Mouse (Mus musculus): ENCODE measurements around the gene S100a5. TPM values are rescaled to one million over a fixed set of nuclear protein-coding genes. Genes with fewer than 3 reads are reported as not detected.

S100a5 gene
- polyA plus RNA-seq, 1 experiment from 2014 or later = not detected

DNA sequence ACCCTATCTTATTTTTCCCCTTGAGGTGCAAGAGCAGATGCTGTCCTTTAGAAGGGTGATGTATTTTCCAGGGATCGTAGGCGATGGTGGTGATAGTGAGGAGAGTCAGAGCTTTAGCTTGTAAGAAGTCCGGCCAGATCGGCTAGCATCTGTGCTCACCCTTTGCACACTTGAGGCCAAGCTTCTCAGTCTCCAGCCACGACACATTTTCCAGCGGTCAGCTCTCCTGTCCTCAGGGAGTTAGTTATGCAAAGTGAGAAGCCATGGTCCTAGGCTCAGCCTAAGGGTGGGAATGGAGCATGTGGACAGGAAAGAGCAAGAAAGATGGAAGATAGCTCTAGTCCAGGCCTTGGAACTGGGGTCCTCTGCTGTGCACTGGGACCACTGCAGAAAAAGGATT, 11.5 kb upstream of the S100a5 start:
- H3K9ac ChIP-seq (ENCODE audit: low read depth, low read length) = no peak overlapping the region
- H3K4me1 ChIP-seq (ENCODE audit: control insufficient read depth, insufficient read depth, low read length) = no peaks in the 10 kb centered on the region
- no peak overlapping the region for H3K4me3 ChIP-seq (ENCODE audit: low read depth, low read length)
- 89% methylated on average over 6 of the region's 6 CpGs for WGBS
- no peak for ATAC-seq
- H3K9me3 ChIP-seq (replicated peaks; ENCODE audit: control insufficient read depth, low read length, poor library complexity, severe bottlenecking) = no peaks in the 10 kb centered on the region
- no peak overlapping the region for H3K4me2 ChIP-seq (ENCODE audit: low read length)
- no peaks in the 10 kb centered on the region for H3K27me3 ChIP-seq (ENCODE audit: control insufficient read depth, insufficient read depth, low read depth, low read length)
- H3K36me3 ChIP-seq (ENCODE audit: control insufficient read depth, insufficient read depth, low read length) = no peaks in the 10 kb centered on the region
- no peak overlapping the region for H3K27ac ChIP-seq (ENCODE audit: low read length)

DNA sequence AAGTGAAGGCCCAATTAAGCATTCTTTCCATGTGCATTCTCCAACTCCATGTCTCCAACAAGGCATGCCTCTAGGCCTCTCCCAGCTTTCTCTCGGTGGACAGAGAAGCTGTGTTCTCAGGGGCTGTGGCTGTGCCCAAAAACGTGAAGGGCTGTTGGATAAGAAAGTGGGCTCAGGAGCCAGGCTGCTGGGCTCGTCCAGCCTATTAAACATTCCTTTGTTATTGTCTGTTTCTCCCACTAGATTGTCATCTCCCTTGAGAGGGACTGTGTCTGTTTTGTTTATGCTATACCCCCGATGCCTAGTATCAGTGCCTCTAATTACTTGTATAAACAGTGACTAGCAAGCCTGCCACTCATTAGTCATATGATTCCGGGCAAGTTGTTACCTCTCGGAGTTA, 10.6 kb upstream of the S100a5 start:
- H3K9ac ChIP-seq (ENCODE audit: low read depth, low read length) = no peak overlapping the region
- H3K36me3 ChIP-seq (ENCODE audit: control insufficient read depth, insufficient read depth, low read length) = no peaks in the 10 kb centered on the region
- whole genome bisulfite sequencing = 62% methylated on average over 6 of the region's 6 CpGs
- no peaks in the 10 kb centered on the region for H3K27me3 ChIP-seq (ENCODE audit: control insufficient read depth, insufficient read depth, low read depth, low read length)
- H3K9me3 ChIP-seq (replicated peaks; ENCODE audit: control insufficient read depth, low read length, poor library complexity, severe bottlenecking) = no peaks in the 10 kb centered on the region
- no peaks in the 10 kb centered on the region for H3K4me1 ChIP-seq (ENCODE audit: control insufficient read depth, insufficient read depth, low read length)
- no peak overlapping the region for H3K4me3 ChIP-seq (ENCODE audit: low read depth, low read length)
- no peak for ATAC-seq
- no peak overlapping the region for H3K4me2 ChIP-seq (ENCODE audit: low read length)
- H3K27ac ChIP-seq (ENCODE audit: low read length) = no peak overlapping the region

DNA sequence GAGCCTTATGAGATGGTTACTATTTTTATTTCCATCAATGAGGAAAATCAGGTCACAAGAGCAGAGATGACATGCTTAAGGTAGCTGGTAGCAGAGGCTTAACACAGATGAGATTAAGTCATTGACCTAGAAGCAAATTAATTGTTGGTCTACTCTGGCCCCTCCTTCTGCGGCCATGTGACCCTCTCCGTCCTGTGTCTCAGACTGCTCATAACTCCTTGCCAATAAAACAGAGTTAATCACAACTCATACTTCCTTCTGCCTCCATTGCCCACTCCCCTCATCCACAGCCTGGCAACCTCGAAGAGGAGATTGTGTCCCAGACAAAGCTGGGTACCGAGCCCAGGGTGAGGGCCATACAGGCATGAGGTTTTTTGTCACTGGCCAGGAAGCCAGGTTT, 10.1 kb upstream of the S100a5 start:
- Histone ChIP-seq H3K4me1 (ENCODE audit: control insufficient read depth, insufficient read depth, low read length) (no peaks in the 10 kb centered on the region), H3K9ac (ENCODE audit: low read depth, low read length) (no peak overlapping the region), H3K9me3 (replicated peaks; ENCODE audit: control insufficient read depth, low read length, poor library complexity, severe bottlenecking) (no peaks in the 10 kb centered on the region), H3K36me3 (ENCODE audit: control insufficient read depth, insufficient read depth, low read length) (no peaks in the 10 kb centered on the region), H3K4me3 (ENCODE audit: low read depth, low read length) (no peak overlapping the region), H3K4me2 (ENCODE audit: low read length) (no peak overlapping the region), H3K27me3 (ENCODE audit: control insufficient read depth, insufficient read depth, low read depth, low read length) (no peaks in the 10 kb centered on the region), H3K27ac (ENCODE audit: low read length) (no peak overlapping the region)
- ATAC-seq = no peak
- WGBS = 76% methylated on average over 4 of the region's 4 CpGs

DNA sequence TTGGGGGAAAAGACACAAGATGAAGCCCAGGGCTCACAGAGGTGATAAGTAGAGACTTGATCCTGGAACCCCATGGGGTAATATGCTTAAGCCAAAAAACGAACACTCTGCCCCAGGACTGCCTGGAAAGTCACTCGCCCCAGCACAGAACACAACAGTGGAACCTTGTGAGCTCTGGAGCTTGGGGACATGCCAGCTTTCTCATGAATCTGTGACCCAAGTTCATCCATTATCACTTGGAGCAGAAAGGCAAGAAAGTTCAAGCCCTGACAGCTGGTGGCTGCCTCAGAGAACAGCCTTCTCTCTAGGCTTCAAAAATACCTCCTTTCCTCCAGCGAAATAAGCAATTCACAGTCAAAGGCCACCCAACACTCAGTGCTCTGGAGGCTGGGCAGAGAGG, 8.9 kb upstream of the S100a5 start:
- no peak overlapping the region for H3K4me2 ChIP-seq (ENCODE audit: low read length)
- H3K4me3 ChIP-seq (ENCODE audit: low read depth, low read length) = no peak overlapping the region
- 76% methylated on average over 3 of the region's 3 CpGs for WGBS
- no peaks in the 10 kb centered on the region for H3K4me1 ChIP-seq (ENCODE audit: control insufficient read depth, insufficient read depth, low read length)
- ATAC-seq = no peak
- H3K9ac ChIP-seq (ENCODE audit: low read depth, low read length) = no peak overlapping the region
- H3K27me3 ChIP-seq (ENCODE audit: control insufficient read depth, insufficient read depth, low read depth, low read length) = no peaks in the 10 kb centered on the region
- no peaks in the 10 kb centered on the region for H3K36me3 ChIP-seq (ENCODE audit: control insufficient read depth, insufficient read depth, low read length)
- H3K27ac ChIP-seq (ENCODE audit: low read length) = no peak overlapping the region
- H3K9me3 ChIP-seq (replicated peaks; ENCODE audit: control insufficient read depth, low read length, poor library complexity, severe bottlenecking) = no peaks in the 10 kb centered on the region

DNA sequence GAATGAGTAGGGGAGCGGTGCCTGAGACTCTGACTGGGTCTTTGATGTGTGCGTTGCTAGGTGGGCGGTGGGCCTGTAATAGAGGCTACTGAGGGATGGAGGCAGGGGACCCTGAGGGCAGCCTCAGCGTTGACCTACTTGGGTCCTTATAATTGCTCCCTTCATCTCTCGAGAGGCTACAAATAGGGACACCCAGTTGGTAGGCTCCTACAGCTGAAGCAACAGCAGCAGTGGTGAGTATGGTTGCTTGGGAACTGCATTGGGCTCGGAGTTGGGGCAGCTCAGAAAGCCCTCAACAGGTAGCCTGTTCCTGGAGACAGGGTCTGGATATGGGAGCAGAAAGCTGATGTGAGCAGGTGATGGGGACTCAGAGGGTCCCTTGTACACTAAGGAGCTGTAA, 8.3 kb upstream of the S100a5 start:
- H3K9ac ChIP-seq (ENCODE audit: low read depth, low read length) = no peak overlapping the region
- no peaks in the 10 kb centered on the region; the same call in 1 of the 2 replicates for H3K4me1 ChIP-seq (ENCODE audit: control insufficient read depth, insufficient read depth, low read length)
- no peak overlapping the region for H3K4me2 ChIP-seq (ENCODE audit: low read length)
- no peaks in the 10 kb centered on the region for H3K27me3 ChIP-seq (ENCODE audit: control insufficient read depth, insufficient read depth, low read depth, low read length)
- no peak overlapping the region for H3K27ac ChIP-seq (ENCODE audit: low read length)
- no peak for ATAC-seq
- WGBS = 83% methylated on average over 6 of the region's 6 CpGs
- no peaks in the 10 kb centered on the region for H3K9me3 ChIP-seq (replicated peaks; ENCODE audit: control insufficient read depth, low read length, poor library complexity, severe bottlenecking)
- H3K4me3 ChIP-seq (ENCODE audit: low read depth, low read length) = no peak overlapping the region
- no peaks in the 10 kb centered on the region for H3K36me3 ChIP-seq (ENCODE audit: control insufficient read depth, insufficient read depth, low read length)

DNA sequence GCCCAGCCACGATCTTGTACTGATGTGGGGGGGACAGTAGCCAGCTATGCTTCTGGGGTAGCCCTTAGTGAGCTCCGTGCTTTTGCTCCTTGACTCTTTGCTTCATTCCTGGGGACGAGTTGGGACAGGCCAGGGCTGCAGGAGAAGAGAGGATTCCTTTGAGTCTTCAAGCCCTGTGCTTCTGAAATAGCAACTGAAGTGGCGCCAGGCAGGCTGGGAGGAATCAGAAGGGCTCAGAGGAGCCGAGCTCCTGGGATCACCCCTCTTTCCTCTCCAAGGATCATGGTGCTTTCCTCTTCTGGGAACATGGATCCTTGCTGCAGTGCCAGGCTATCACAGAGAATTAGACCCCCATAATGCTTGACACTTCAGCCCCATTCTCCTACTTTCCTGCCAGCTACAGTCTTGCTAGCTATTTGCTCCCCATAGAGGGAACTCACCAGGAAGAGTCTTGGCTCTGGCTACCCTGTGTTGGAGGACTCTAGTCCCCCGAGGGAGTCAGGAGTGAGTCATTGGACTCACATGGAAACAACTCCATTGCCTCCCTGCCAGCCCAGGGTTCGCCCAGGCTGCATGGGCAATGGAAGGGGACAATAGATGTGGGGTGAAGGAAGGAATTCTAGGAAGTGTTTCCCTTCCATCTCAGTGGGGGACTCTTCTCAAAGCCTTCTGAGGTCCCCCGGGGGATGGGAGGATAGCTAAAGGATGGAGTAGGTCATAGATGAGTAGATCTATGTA, 7.7 kb upstream of the S100a5 start:
- no peak overlapping the region for H3K4me2 ChIP-seq (ENCODE audit: low read length)
- H3K9ac ChIP-seq (ENCODE audit: low read depth, low read length) = no peak overlapping the region
- no peaks in the 10 kb centered on the region for H3K27me3 ChIP-seq (ENCODE audit: control insufficient read depth, insufficient read depth, low read depth, low read length)
- no peak overlapping the region for H3K27ac ChIP-seq (ENCODE audit: low read length)
- H3K4me1 ChIP-seq (ENCODE audit: control insufficient read depth, insufficient read depth, low read length) = no peaks in the 10 kb centered on the region; the same call in 1 of the 2 replicates
- no peak for ATAC-seq
- no peaks in the 10 kb centered on the region for H3K9me3 ChIP-seq (replicated peaks; ENCODE audit: control insufficient read depth, low read length, poor library complexity, severe bottlenecking)
- WGBS = 79% methylated on average over 8 of the region's 8 CpGs
- no peak overlapping the region for H3K4me3 ChIP-seq (ENCODE audit: low read depth, low read length)
- H3K36me3 ChIP-seq (ENCODE audit: control insufficient read depth, insufficient read depth, low read length) = no peaks in the 10 kb centered on the region

DNA sequence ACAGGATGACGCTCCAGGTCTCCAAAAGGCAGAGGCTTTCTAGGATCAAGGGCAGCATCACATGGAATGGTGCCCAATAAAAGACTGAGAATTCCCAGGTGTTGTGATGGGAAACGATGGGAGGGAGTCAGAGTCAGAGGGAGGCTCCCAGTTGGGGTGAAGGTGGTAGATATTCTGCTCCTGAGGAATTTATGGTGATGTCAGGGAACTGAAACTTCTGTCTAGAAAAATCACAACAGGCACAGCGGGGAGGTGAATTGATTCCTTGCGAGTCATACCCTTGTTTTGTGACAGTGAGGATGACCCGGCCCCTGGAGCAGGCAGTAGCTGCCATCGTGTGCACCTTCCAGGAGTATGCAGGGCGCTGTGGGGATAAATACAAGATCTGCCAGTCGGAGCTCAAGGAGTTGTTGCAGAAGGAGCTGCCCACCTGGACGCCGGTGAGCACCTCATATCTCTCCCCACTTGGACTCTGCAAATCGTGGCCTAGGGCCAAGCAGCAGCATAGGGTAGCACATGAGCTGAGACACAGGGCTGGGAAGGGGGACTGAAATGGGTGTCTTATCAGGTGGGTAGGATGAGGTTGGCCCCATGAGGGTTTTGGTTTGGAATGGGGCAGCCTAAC, 6.7 kb upstream of the S100a5 start, which contains the start of gene Gm42674:
Gm42674 (plus strand) TSS at position 419 of the 625 bp plus-strand sequence.
- no peaks in the 10 kb centered on the region for H3K9me3 ChIP-seq (replicated peaks; ENCODE audit: control insufficient read depth, low read length, poor library complexity, severe bottlenecking)
- no peak within 1 kb of the TSS for H3K9ac ChIP-seq (ENCODE audit: low read depth, low read length)
- H3K4me3 ChIP-seq (ENCODE audit: low read depth, low read length) = no peak within 1 kb of the TSS
- H3K4me1 ChIP-seq (ENCODE audit: control insufficient read depth, insufficient read depth, low read length) = no peaks in the 10 kb centered on the region; the same call in 1 of the 2 replicates
- 82% methylated on average over 11 of the region's 11 CpGs for WGBS
- no peaks in the 10 kb centered on the region for H3K27me3 ChIP-seq (ENCODE audit: control insufficient read depth, insufficient read depth, low read depth, low read length)
- ATAC-seq = no peak
- H3K4me2 ChIP-seq (ENCODE audit: low read length) = no peak within 1 kb of the TSS
- H3K36me3 ChIP-seq (ENCODE audit: control insufficient read depth, insufficient read depth, low read length) = no peaks in the 10 kb centered on the region
- H3K27ac ChIP-seq (ENCODE audit: low read length) = no peak within 1 kb of the TSS

- Histone ChIP-seq H3K4me3 (ENCODE audit: low read depth, low read length) (no peak within 1 kb of the TSS), H3K9me3 (replicated peaks; ENCODE audit: control insufficient read depth, low read length, poor library complexity, severe bottlenecking) (no peaks in the 10 kb centered on the region), H3K9ac (ENCODE audit: low read depth, low read length) (no peak within 1 kb of the TSS), H3K36me3 (ENCODE audit: control insufficient read depth, insufficient read depth, low read length) (no peaks in the 10 kb centered on the region), H3K27me3 (ENCODE audit: control insufficient read depth, insufficient read depth, low read depth, low read length) (no peaks in the 10 kb centered on the region), H3K4me2 (ENCODE audit: low read length) (no peak within 1 kb of the TSS), H3K27ac (ENCODE audit: low read length) (no peak within 1 kb of the TSS), H3K4me1 (ENCODE audit: control insufficient read depth, insufficient read depth, low read length) (no peaks in the 10 kb centered on the region; the same call in 1 of the 2 replicates)
- WGBS = 85% methylated on average over 3 of the region's 3 CpGs
- ATAC-seq = no peak
These were observed 4.7 kb upstream of the S100a5 start, which contains the start of gene S100a4 for GRCm38 (mm10) chr3:90603623-90604022. Gene S100a4 (plus strand): TSS chr3:90603771.

DNA sequence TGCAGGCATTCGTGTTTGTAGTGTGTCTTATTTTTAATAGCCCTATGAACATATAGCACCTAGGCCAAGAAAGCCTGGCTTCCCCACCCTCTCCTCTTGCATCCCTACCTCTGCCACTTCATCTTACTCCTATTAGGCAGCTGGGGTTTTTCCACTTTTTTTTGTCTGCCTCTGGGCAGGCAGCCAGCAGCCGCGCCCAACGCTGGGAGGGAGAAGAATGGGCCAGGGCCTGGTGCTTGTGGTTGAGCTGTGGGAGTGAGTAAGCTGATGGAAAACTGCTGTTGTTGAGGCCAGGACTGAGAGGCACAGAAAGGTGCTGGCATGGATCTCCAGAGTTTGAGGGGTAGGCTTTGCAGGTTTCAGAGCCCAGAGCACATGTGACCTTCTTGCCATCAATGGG, 3.9 kb upstream of the S100a5 start:
- no peak; the same call in 1 of the 2 replicates for ATAC-seq
- H3K4me1 ChIP-seq (ENCODE audit: control insufficient read depth, insufficient read depth, low read length) = no peaks in the 10 kb centered on the region; the same call in 1 of the 2 replicates
- no peak overlapping the region for H3K27ac ChIP-seq (ENCODE audit: low read length)
- H3K4me3 ChIP-seq (ENCODE audit: low read depth, low read length) = no peak overlapping the region
- WGBS = 62% methylated on average over 4 of the region's 4 CpGs
- no peaks in the 10 kb centered on the region for H3K27me3 ChIP-seq (ENCODE audit: control insufficient read depth, insufficient read depth, low read depth, low read length)
- no peak overlapping the region for H3K4me2 ChIP-seq (ENCODE audit: low read length)
- no peaks in the 10 kb centered on the region for H3K36me3 ChIP-seq (ENCODE audit: control insufficient read depth, insufficient read depth, low read length)
- H3K9me3 ChIP-seq (replicated peaks; ENCODE audit: control insufficient read depth, low read length, poor library complexity, severe bottlenecking) = no peaks in the 10 kb centered on the region
- H3K9ac ChIP-seq (ENCODE audit: low read depth, low read length) = no peak overlapping the region

All from midbrain, embryonic 16.5 days (tissue).